Mouse (Mus musculus): ENCODE results near the gene Borcs8. TPM values are rescaled to one million over a fixed set of nuclear protein-coding genes. Genes with fewer than 3 reads are reported as not detected.

Borcs8 gene
- polyA plus RNA-seq, 1 experiment from 2014 or later = 38.4 TPM

DNA sequence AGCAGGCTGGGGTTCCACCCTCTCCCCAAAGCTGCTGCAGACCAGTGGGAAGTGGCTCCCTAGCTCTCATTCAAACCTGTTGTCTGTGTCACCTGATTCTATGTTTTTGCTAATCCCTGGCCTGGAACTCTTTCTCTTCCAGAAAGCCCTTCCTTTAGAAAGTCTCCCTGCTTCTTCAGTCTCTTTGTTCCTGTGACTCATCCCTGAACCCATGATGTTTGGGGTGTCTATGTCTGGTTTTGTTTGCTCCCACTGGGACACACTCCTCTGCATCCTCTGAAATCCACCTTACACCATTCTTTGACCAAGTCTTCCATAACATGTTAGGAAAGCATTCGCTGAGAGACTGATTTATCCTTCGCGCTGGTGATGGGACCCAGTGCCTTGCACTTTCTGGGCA is 9.2 kb upstream of the Borcs8 start:
- Histone ChIP-seq H3K9me3 (ENCODE audit: control insufficient read depth, low read length) (no peaks in the 10 kb centered on the region), H3K4me2 (ENCODE audit: low read depth, low read length) (no peak overlapping the region), H3K27ac (ENCODE audit: low read length) (no peak overlapping the region), H3K4me3 (ENCODE audit: low read length) (no peak overlapping the region), H3K36me3 (ENCODE audit: control insufficient read depth, insufficient read depth, low read length) (peaks cover 6% of the 10 kb centered on the region), H3K27me3 (replicated peaks; ENCODE audit: control insufficient read depth, insufficient read depth, low read length) (no peaks in the 10 kb centered on the region), H3K9ac (ENCODE audit: low read depth, low read length) (no peak overlapping the region), H3K4me1 (ENCODE audit: control insufficient read depth, insufficient read depth, low read length) (peaks cover 21% of the 10 kb centered on the region)
- WGBS = 77% methylated on average over 3 of the region's 3 CpGs
- no peak for ATAC-seq

- Histone ChIP-seq H3K27me3 (replicated peaks; ENCODE audit: control insufficient read depth, insufficient read depth, low read length) (no peaks in the 10 kb centered on the region), H3K4me2 (ENCODE audit: low read depth, low read length) (peak within 1 kb of the TSS; percentile 58), H3K36me3 (ENCODE audit: control insufficient read depth, insufficient read depth, low read length) (peaks cover 7% of the 10 kb centered on the region), H3K4me1 (ENCODE audit: control insufficient read depth, insufficient read depth, low read length) (peaks cover 21% of the 10 kb centered on the region), H3K9ac (ENCODE audit: low read depth, low read length) (peak within 1 kb of the TSS; percentile 75), H3K9me3 (ENCODE audit: control insufficient read depth, low read length) (no peaks in the 10 kb centered on the region), H3K4me3 (ENCODE audit: low read length) (peak within 1 kb of the TSS; percentile 68), H3K27ac (ENCODE audit: low read length) (peak within 1 kb of the TSS; percentile 14; the same call in 1 of the 2 replicates)
- under 1% methylated on average over 37 of the region's 37 CpGs for WGBS
- ATAC-seq = peak; percentile 94
Measured at GRCm38 (mm10) chr8:70131166-70131883, 8.0 kb upstream of the Borcs8 start, which contains the start of gene Nr2c2ap. Nr2c2ap (plus strand) TSS chr8:70131333.

GRCm38 (mm10) chr8:70134086-70134485 is 5.2 kb upstream of the Borcs8 start:
- WGBS = 90% methylated on average over 5 of the region's 5 CpGs
- Histone ChIP-seq H3K4me1 (ENCODE audit: control insufficient read depth, insufficient read depth, low read length) (peaks cover 28% of the 10 kb centered on the region), H3K36me3 (ENCODE audit: control insufficient read depth, insufficient read depth, low read length) (peaks cover 7% of the 10 kb centered on the region), H3K9me3 (ENCODE audit: control insufficient read depth, low read length) (no peaks in the 10 kb centered on the region), H3K4me2 (ENCODE audit: low read depth, low read length) (no peak overlapping the region), H3K4me3 (ENCODE audit: low read length) (no peak overlapping the region), H3K27ac (ENCODE audit: low read length) (no peak overlapping the region), H3K9ac (ENCODE audit: low read depth, low read length) (no peak overlapping the region), H3K27me3 (replicated peaks; ENCODE audit: control insufficient read depth, insufficient read depth, low read length) (no peaks in the 10 kb centered on the region)
- ATAC-seq = no peak

GRCm38 (mm10) chr8:70134931-70135330 is 4.4 kb upstream of the Borcs8 start:
- no peak for ATAC-seq
- 90% methylated on average over 9 of the region's 9 CpGs for WGBS
- H3K4me1 ChIP-seq (ENCODE audit: control insufficient read depth, insufficient read depth, low read length) = peaks cover 22% of the 10 kb centered on the region
- H3K9ac ChIP-seq (ENCODE audit: low read depth, low read length) = no peak overlapping the region
- no peak overlapping the region for H3K4me3 ChIP-seq (ENCODE audit: low read length)
- no peak overlapping the region for H3K27ac ChIP-seq (ENCODE audit: low read length)
- H3K36me3 ChIP-seq (ENCODE audit: control insufficient read depth, insufficient read depth, low read length) = peaks cover 7% of the 10 kb centered on the region
- H3K4me2 ChIP-seq (ENCODE audit: low read depth, low read length) = no peak overlapping the region
- H3K27me3 ChIP-seq (replicated peaks; ENCODE audit: control insufficient read depth, insufficient read depth, low read length) = no peaks in the 10 kb centered on the region
- no peaks in the 10 kb centered on the region for H3K9me3 ChIP-seq (ENCODE audit: control insufficient read depth, low read length)

- H3K4me2 ChIP-seq (ENCODE audit: low read depth, low read length) = no peak overlapping the region
- H3K9ac ChIP-seq (ENCODE audit: low read depth, low read length) = no peak overlapping the region
- H3K36me3 ChIP-seq (ENCODE audit: control insufficient read depth, insufficient read depth, low read length) = peaks cover 7% of the 10 kb centered on the region
- H3K4me3 ChIP-seq (ENCODE audit: low read length) = no peak overlapping the region
- H3K27ac ChIP-seq (ENCODE audit: low read length) = no peak overlapping the region
- H3K9me3 ChIP-seq (ENCODE audit: control insufficient read depth, low read length) = no peaks in the 10 kb centered on the region
- 82% methylated on average over 4 of the region's 4 CpGs for WGBS
- ATAC-seq = no peak
- H3K4me1 ChIP-seq (ENCODE audit: control insufficient read depth, insufficient read depth, low read length) = peaks cover 27% of the 10 kb centered on the region
- H3K27me3 ChIP-seq (replicated peaks; ENCODE audit: control insufficient read depth, insufficient read depth, low read length) = no peaks in the 10 kb centered on the region
Measured at GRCm38 (mm10) chr8:70136591-70136990, 2.7 kb upstream of the Borcs8 start.

GRCm38 (mm10) chr8:70137890-70138289 is 1.4 kb upstream of the Borcs8 start:
- no peaks in the 10 kb centered on the region for H3K9me3 ChIP-seq (ENCODE audit: control insufficient read depth, low read length)
- peaks cover 7% of the 10 kb centered on the region for H3K36me3 ChIP-seq (ENCODE audit: control insufficient read depth, insufficient read depth, low read length)
- no peak overlapping the region for H3K4me3 ChIP-seq (ENCODE audit: low read length)
- 78% methylated on average over 4 of the region's 4 CpGs for WGBS
- peaks cover 17% of the 10 kb centered on the region for H3K4me1 ChIP-seq (ENCODE audit: control insufficient read depth, insufficient read depth, low read length)
- peak overlapping the region; percentile 72 for H3K4me2 ChIP-seq (ENCODE audit: low read depth, low read length)
- no peak for ATAC-seq
- H3K9ac ChIP-seq (ENCODE audit: low read depth, low read length) = peak overlapping the region; percentile 41; the same call in 1 of the 2 replicates
- no peak overlapping the region for H3K27ac ChIP-seq (ENCODE audit: low read length)
- no peaks in the 10 kb centered on the region for H3K27me3 ChIP-seq (replicated peaks; ENCODE audit: control insufficient read depth, insufficient read depth, low read length)

- H3K4me1 ChIP-seq (ENCODE audit: control insufficient read depth, insufficient read depth, low read length) = peaks cover 17% of the 10 kb centered on the region
- ATAC-seq = no peak
- H3K9me3 ChIP-seq (ENCODE audit: control insufficient read depth, low read length) = no peaks in the 10 kb centered on the region
- H3K27ac ChIP-seq (ENCODE audit: low read length) = peak overlapping the region; percentile 92
- H3K4me3 ChIP-seq (ENCODE audit: low read length) = peak overlapping the region; percentile 90
- H3K36me3 ChIP-seq (ENCODE audit: control insufficient read depth, insufficient read depth, low read length) = peaks cover 7% of the 10 kb centered on the region
- 8% methylated on average over 9 of the region's 9 CpGs for WGBS
- peak overlapping the region; percentile 80 for H3K4me2 ChIP-seq (ENCODE audit: low read depth, low read length)
- H3K9ac ChIP-seq (ENCODE audit: low read depth, low read length) = peak overlapping the region; percentile 82
- H3K27me3 ChIP-seq (replicated peaks; ENCODE audit: control insufficient read depth, insufficient read depth, low read length) = no peaks in the 10 kb centered on the region
Measured at GRCm38 (mm10) chr8:70139981-70140380, 682 bp downstream of the Borcs8 start.

DNA sequence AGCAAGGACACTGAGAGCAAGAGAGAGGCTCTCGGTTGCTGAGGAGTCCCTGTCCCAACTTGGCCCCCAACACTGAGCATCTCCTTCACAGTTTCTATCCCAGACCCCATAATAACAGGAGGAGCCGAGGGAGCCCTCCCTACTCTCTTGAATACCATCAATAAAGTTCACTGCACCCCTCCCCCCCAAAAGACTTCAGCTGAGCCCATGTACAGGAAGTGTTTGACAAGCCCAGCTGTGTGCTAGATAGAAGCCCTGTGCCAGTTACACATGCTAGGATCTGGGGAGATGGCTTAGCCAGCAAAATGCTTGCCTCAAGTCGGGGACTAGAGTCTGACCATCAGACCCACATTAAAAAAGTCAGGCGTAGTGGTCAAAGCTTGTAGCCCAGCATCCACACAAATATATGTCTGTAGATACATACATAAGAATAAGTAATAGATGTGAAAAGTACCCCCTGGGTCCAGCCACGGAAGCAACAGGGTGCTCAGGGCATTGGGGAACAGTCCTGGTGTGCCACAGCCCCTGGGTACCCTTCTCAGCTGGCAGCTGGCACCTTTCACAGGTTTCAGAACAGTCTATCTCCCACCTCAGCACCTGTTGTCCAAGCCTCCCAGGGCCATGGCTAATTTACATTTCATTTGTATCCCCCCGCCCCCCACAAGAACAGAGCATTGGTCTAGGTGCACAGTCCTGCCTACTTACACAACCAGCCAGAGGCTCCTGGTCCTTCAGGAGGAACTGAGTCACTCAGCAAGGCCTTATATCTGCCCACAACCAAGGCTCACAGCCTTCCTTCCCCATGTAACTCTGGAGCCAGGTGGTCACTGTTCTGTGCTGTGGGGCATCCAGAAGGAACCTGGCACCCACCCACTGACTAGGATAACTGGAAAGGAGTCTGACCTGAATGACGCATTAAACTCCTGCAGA is 8.6 kb downstream of the Borcs8 start:
- 87% methylated on average over 7 of the region's 7 CpGs for WGBS
- H3K27ac ChIP-seq (ENCODE audit: low read length) = no peak overlapping the region

GRCm38 (mm10) chr8:70150158-70150557 is 10.9 kb downstream of the Borcs8 start:
- peaks cover 6% of the 10 kb centered on the region; the same call in 1 of the 2 replicates for H3K4me1 ChIP-seq (ENCODE audit: control insufficient read depth, insufficient read depth, low read length)
- H3K36me3 ChIP-seq (ENCODE audit: control insufficient read depth, insufficient read depth, low read length) = 0 out of 2 replicates have a peak, but pooled peaks cover 5% of the 10 kb centered on the region
- peak overlapping the region; percentile 16; the same call in 1 of the 2 replicates for H3K9ac ChIP-seq (ENCODE audit: low read depth, low read length)
- H3K4me3 ChIP-seq (ENCODE audit: low read length) = no peak overlapping the region
- 0 out of 2 replicates have a peak, but pooled peaks cover 5% of the 10 kb centered on the region for H3K27me3 ChIP-seq (replicated peaks; ENCODE audit: control insufficient read depth, insufficient read depth, low read length)
- H3K4me2 ChIP-seq (ENCODE audit: low read depth, low read length) = no peak overlapping the region
- peak; percentile 43; the same call in 1 of the 2 replicates for ATAC-seq
- H3K27ac ChIP-seq (ENCODE audit: low read length) = no peak overlapping the region
- H3K9me3 ChIP-seq (ENCODE audit: control insufficient read depth, low read length) = no peaks in the 10 kb centered on the region
- WGBS = 15% methylated on average over 13 of the region's 13 CpGs

More for the DNA sequence above, 8.6 kb downstream of the Borcs8 start:
- Histone ChIP-seq H3K36me3 (ENCODE audit: control insufficient read depth, insufficient read depth, low read length) (peaks cover 11% of the 10 kb centered on the region), H3K27me3 (replicated peaks; ENCODE audit: control insufficient read depth, insufficient read depth, low read length) (0 out of 2 replicates have a peak, but pooled peaks cover 2% of the 10 kb centered on the region), H3K9ac (ENCODE audit: low read depth, low read length) (no peak overlapping the region), H3K4me1 (ENCODE audit: control insufficient read depth, insufficient read depth, low read length) (peaks cover 6% of the 10 kb centered on the region; the same call in 1 of the 2 replicates), H3K9me3 (ENCODE audit: control insufficient read depth, low read length) (no peaks in the 10 kb centered on the region), H3K4me3 (ENCODE audit: low read length) (no peak overlapping the region), H3K4me2 (ENCODE audit: low read depth, low read length) (no peak overlapping the region)
- ATAC-seq = no peak

Data from intestine, embryonic 16.5 days (tissue).